25 mouse cellular contexts compared by ENCODE assay signal in the genomic region with DNA sequence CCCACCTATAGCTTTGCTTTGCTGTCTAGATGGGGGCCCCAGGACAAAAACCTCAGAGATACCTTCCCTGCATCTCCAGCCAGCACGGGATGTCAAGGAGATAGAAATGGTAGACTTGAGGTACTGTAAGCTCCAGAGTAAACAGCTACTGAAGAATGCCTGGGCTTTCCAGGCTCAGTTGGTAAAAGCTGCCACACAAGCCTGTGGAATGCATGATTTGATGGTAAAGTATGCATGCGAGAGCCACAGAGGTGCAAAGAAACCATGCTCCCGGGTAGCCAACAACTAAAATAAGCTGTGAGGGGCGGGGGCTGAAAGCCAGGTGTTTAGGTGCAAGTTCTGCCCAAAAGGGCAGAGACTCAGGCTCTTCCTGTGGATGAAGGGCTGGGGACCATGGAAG. TPM values are rescaled to one million over a fixed set of nuclear protein-coding genes. Genes with fewer than 3 reads are reported as not detected.
DNase-seq lines count a peak whose midpoint lies in the region; ATAC-seq and TF ChIP-seq lines count a peak whose summit lies in the region.
"Had no signal": no experiment of that assay in that cellular context is flagged by ENCODE, and none has a peak within 500 bp of the region (broad histone marks: within the 10 kb centered on the region; RNA-seq: fewer than 3 reads in every experiment).

No protein-coding gene starts in this region.

- peak; percentile 77 for ATAC-seq in Patski
- no peak for ATAC-seq in liver, embryonic 12.5 days
- ATAC-seq: forebrain, embryonic 15.5 days had no signal

- H3K9me3 ChIP-seq in liver, embryonic 12.5 days (replicated peaks): no peaks in the 10 kb centered on the region
- H3K9me3 ChIP-seq: embryonic facial prominence, embryonic 13.5 days; embryonic facial prominence, embryonic 15.5 days; forebrain, embryonic 12.5 days; forebrain, embryonic 15.5 days had no signal

- POLR2A ChIA-PET in Patski (lab: Charles Lee): no interaction called here

- H3K4me1 ChIP-seq in liver, embryonic 12.5 days: no peaks in the 10 kb centered on the region
- H3K4me1 ChIP-seq: embryonic facial prominence, embryonic 15.5 days; forebrain, embryonic 15.5 days had no signal

- WGBS in liver, embryonic 12.5 days (ENCODE audit: insufficient replicate concordance): 40% methylated on average over 4 of the region's 4 CpGs

- CTCF ChIA-PET in Patski (lab: Charles Lee): no interaction called here

- H3K4me3 ChIP-seq in liver, embryonic 12.5 days: no peak overlapping the region
- H3K4me3 ChIP-seq: embryonic facial prominence, embryonic 13.5 days; embryonic facial prominence, embryonic 15.5 days; erythroblast, embryonic 14.5 days; forebrain, embryonic 10.5 days; forebrain, embryonic 12.5 days; forebrain, embryonic 15.5 days had no signal

- intact Hi-C loops in left cerebral cortex, postnatal 36 days (cut with DNase I): no loop called here

- H3K27me3 ChIP-seq in Patski: no peaks in the 10 kb centered on the region
- peaks cover 11% of the 10 kb centered on the region; the same call in 1 of the 2 replicates for H3K27me3 ChIP-seq in liver, embryonic 12.5 days (replicated peaks)
- H3K27me3 ChIP-seq: embryonic facial prominence, embryonic 15.5 days; forebrain, embryonic 15.5 days had no signal

- no peaks in the 10 kb centered on the region for H3K36me3 ChIP-seq in liver, embryonic 12.5 days
- H3K36me3 ChIP-seq: embryonic facial prominence, embryonic 13.5 days; embryonic facial prominence, embryonic 15.5 days; forebrain, embryonic 10.5 days; forebrain, embryonic 12.5 days; forebrain, embryonic 15.5 days had no signal

- TF ChIP-seq CTCF in Patski (IDR thresholded peaks at IDR 0.05): no peak

- no peak overlapping the region for H3K9ac ChIP-seq in liver, embryonic 12.5 days
- H3K9ac ChIP-seq: embryonic facial prominence, embryonic 13.5 days; embryonic facial prominence, embryonic 15.5 days; forebrain, embryonic 12.5 days; forebrain, embryonic 15.5 days had no signal

- H3K27ac ChIP-seq in liver, embryonic 12.5 days: no peak overlapping the region
- H3K27ac ChIP-seq: embryonic facial prominence, embryonic 13.5 days; embryonic facial prominence, embryonic 15.5 days; forebrain, embryonic 10.5 days; forebrain, embryonic 12.5 days; forebrain, embryonic 15.5 days had no signal

- no peak overlapping the region for H3K4me2 ChIP-seq in liver, embryonic 12.5 days
- H3K4me2 ChIP-seq: embryonic facial prominence, embryonic 13.5 days; embryonic facial prominence, embryonic 15.5 days; forebrain, embryonic 12.5 days; forebrain, embryonic 15.5 days had no signal

- DNase-seq in 3134 (ENCODE audit: extremely low read depth, insufficient read length, low spot score) (peak; percentile 38), 3T3-L1 (ENCODE audit: low read depth, low spot score) (peak; percentile 19), Patski (ENCODE audit: low read depth, low spot score) (peak; percentile 62)
- no peak for DNase-seq in left cerebral cortex, postnatal 36 days (ENCODE audit: low spot score in 2 of 2)
- DNase-seq: adrenal gland, adult 2 months; adrenal gland, postnatal 10 days; adrenal gland, postnatal 25 days; cerebellum, adult 11 months; cerebellum, adult 18-20 months; cerebellum, adult 8-10 months; cerebellum, adult 9-11 months; cerebellum, postnatal 14 days; cerebellum, postnatal 36 days; embryo, embryonic 11 days had no signal

- in situ Hi-C loops in Patski (cut with MboI; ENCODE audit: low pct_unique_long_range_greater_than_20kb): no loop called here

RNA-seq across cellular contexts. Expression of a gene that starts 49.6 kb away (rescaled TPM):
- polyA plus RNA-seq in Patski (2021): 0.03 TPM
- not detected in 2 replicates for polyA plus RNA-seq in liver, embryonic 12.5 days (2016; fragmentation: Nextera tagmentation; extraction: Ambion mirVana)
- not detected for total RNA-seq in left cerebral cortex, postnatal 36 days (2021)
- total RNA-seq: adrenal gland, adult 2 months; adrenal gland, postnatal 10 days; adrenal gland, postnatal 25 days; adrenal gland, postnatal 4 days; common myeloid progenitor, adult 5-6 weeks; MEL had no signal
- polyA plus RNA-seq: embryonic facial prominence, embryonic 11.5 days; embryonic facial prominence, embryonic 13.5 days; erythroblast, embryonic 14.5 days; forebrain, embryonic 10.5 days; forebrain, embryonic 12.5 days; forebrain, embryonic 15.5 days had no signal

Comparison
In these comparisons a context has a peak if more than half of its experiments do, and no peak if none do; other contexts are left out.
1. DNase-seq: peak in 3134 (single experiment), 3T3-L1 (single experiment) and Patski (single experiment); none in left cerebral cortex, postnatal 36 days (0 of 2).